Mouse (Mus musculus) kidney, embryonic 15.5 days (tissue): ENCODE data around the gene Vtcn1. TPM values are rescaled to one million over a fixed set of nuclear protein-coding genes. Genes with fewer than 3 reads are reported as not detected.

ENCODE experiments used
- ATAC-seq: fragments of 200-750 bp; cut with Nextera tagmentation; replicated peaks from 2 replicates; pipeline ENCODE4 v1.8.0; 2017; ENCODE audit warnings: moderate TSS enrichment; ENCODE audit not compliant: low FRiP score
- H3K27ac ChIP-seq: fragments of 300-500 bp; sonication (generic); 2 replicates; pipeline ENCODE4 v1.5.1; 2015; ENCODE audit warnings: mild to moderate bottlenecking, inconsistent platforms
- H3K27me3 ChIP-seq: fragments of 300-500 bp; sonication (generic); 2 replicates; pipeline ENCODE4 v1.6.1; 2015; ENCODE audit warnings: inconsistent platforms
- H3K36me3 ChIP-seq: fragments of 300-500 bp; sonication (generic); 2 replicates; pipeline ENCODE4 v1.6.1; 2015; ENCODE audit warnings: inconsistent platforms
- H3K4me1 ChIP-seq: fragments of 300-500 bp; sonication (generic); 2 replicates; pipeline ENCODE4 v1.6.1; 2015; ENCODE audit warnings: inconsistent platforms
- H3K4me2 ChIP-seq: fragments of 300-500 bp; sonication (generic); 2 replicates; pipeline ENCODE4 v1.6.1; 2015; ENCODE audit warnings: moderate library complexity, mild to moderate bottlenecking, inconsistent platforms
- H3K4me3 ChIP-seq: fragments of 300-500 bp; sonication (generic); replicated peaks from 2 replicates; pipeline ENCODE4 v1.5.1; 2015; ENCODE audit warnings: mild to moderate bottlenecking, inconsistent platforms
- H3K9ac ChIP-seq: fragments of 300-500 bp; sonication (generic); 2 replicates; pipeline ENCODE4 v1.6.1; 2015; ENCODE audit warnings: mild to moderate bottlenecking, inconsistent platforms
- H3K9me3 ChIP-seq: fragments of 300-500 bp; sonication (generic); replicated peaks from 2 replicates; pipeline ENCODE4 v1.6.1; 2016; ENCODE audit warnings: inconsistent platforms
- WGBS: fragments of 180-500 bp; shearing (Covaris S2); methylation state at CpG from one replicate; pipeline ENCODE4 v1.1.7; 2015; ENCODE audit warnings: mixed read lengths; 5-methylcytosine and 5-hydroxymethylcytosine counted together
- polyA plus RNA-seq: library from polyadenylated mRNA; unstranded; fragments of >200 nt; fragmentation: Nextera tagmentation; extraction: Ambion mirVana; gene quantifications from 2 replicates; pipeline ENCODE4 v1.2.1, GENCODE M21; 2015

Gene Vtcn1
- polyA plus RNA-seq, 1 experiment from 2014 or later: 0.25 TPM

DNA sequence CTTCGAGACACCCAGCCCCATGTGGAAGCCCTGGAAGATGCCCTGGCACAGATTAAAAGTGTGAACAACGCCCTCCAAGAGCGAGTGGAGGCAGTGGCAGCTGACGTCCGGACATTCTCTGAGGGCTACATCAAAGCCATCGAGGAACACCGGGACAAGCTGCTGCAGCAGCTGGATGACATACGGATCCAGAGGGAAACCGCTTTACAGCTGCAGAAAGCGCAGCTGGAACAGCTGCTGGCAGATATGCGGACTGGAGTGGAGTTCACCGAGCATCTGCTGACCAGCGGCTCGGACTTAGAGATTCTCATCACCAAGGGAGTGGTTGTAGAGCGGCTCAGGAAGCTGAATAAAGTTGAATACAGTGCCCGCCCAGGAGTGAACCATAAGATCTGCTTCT lies 99.9 kb downstream of the Vtcn1 start:
- Histone ChIP-seq H3K4me1 (peaks cover 28% of the 10 kb centered on the region), H3K9me3 (no peaks in the 10 kb centered on the region), H3K4me3 (no peak overlapping the region), H3K27ac (no peak overlapping the region), H3K27me3 (no peaks in the 10 kb centered on the region), H3K36me3 (peaks cover 22% of the 10 kb centered on the region), H3K9ac (no peak overlapping the region), H3K4me2 (no peak overlapping the region)
- ATAC-seq: no peak
- 70% methylated on average over 16 of the region's 16 CpGs for WGBS

DNA sequence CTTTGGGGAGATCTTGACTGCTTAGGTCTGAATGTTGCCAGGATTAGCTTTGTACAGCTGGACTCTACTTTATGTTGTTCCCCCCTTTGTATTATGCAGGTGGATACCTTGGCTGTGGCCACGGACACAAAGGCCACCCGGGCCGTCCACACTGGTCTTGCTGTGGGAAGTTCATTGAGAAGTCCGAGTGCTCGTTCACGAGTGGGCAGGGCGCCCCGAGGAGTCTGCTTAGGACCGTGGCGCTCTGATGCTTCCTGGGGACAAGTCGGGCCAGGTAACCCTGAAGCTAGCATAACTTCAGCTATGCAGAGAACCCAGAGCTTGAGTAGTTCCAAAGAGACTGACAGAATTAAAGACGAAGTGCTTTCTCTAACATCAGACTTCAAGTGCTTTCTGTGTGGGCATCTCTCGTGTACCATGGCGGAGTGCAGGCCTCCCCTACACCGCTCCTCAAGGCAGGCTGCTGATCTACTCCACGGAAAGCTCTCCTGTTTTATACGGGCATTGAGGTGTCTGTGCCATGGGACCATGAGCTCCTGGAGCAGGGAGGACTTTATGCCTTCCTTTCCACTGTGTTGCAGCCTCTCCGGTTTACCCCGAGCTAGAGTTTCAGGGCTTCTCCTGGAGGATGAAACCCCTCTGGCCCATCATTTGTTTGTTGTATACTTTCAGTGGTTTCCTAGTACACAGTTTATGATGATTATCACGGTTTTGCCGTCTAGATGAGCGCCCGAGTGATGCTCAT lies 106.2 kb downstream of the Vtcn1 start:
- no peak overlapping the region for H3K9ac ChIP-seq
- H3K4me1 ChIP-seq: peaks cover 5% of the 10 kb centered on the region; the same call in 1 of the 2 replicates
- no peak overlapping the region for H3K4me2 ChIP-seq
- H3K9me3 ChIP-seq: no peaks in the 10 kb centered on the region
- H3K27ac ChIP-seq: no peak overlapping the region
- no peak overlapping the region for H3K4me3 ChIP-seq
- 93% methylated on average over 23 of the region's 23 CpGs for WGBS
- no peak for ATAC-seq
- peaks cover 67% of the 10 kb centered on the region for H3K36me3 ChIP-seq
- H3K27me3 ChIP-seq: no peaks in the 10 kb centered on the region

DNA sequence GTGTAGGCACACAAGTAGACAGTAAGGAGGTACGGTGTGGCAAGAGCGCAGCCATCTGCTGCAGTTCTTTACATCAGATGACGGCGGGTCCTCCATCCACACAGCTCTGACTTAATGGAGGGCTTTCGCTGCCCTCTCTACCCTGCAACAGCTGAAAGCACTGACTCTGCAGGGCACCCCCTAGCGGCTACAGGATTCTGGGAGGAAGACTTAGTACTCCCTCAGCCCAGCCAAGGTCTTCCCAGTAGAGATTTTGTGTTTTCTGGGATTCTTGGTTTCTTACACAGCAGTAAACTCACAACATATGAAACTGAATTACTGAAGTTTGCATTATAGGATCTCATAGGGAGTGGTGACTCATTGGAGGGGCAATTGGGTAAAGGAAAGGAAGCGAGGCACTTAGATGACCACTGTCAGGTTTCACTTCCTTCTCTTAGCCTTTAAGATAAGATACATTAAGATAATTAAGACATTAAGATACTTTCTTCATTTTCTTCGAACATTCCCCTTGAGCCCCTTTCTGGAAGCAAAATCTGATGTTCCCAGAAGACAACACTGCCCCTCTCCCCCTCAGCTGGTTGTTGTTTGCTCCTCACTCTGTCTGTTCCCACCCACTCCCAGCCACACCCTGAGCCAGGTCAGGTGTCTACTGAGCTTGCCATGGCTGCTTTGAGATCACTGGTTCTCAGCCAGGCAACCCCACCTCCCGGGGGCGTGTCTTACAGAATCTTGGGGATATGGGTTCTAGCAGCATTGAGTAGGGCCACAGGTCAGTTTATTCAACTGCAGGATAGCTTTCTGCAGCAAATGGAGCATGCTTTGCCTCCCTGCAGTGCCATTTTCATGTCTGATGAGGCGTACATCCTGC lies 107.1 kb downstream of the Vtcn1 start:
- peaks cover 69% of the 10 kb centered on the region for H3K36me3 ChIP-seq
- WGBS: 73% methylated on average over 11 of the region's 11 CpGs
- no peaks in the 10 kb centered on the region for H3K9me3 ChIP-seq
- H3K4me1 ChIP-seq: peaks cover 5% of the 10 kb centered on the region; the same call in 1 of the 2 replicates
- no peak overlapping the region for H3K9ac ChIP-seq
- no peak overlapping the region for H3K4me3 ChIP-seq
- ATAC-seq: no peak
- H3K4me2 ChIP-seq: no peak overlapping the region
- no peak overlapping the region for H3K27ac ChIP-seq
- no peaks in the 10 kb centered on the region for H3K27me3 ChIP-seq

DNA sequence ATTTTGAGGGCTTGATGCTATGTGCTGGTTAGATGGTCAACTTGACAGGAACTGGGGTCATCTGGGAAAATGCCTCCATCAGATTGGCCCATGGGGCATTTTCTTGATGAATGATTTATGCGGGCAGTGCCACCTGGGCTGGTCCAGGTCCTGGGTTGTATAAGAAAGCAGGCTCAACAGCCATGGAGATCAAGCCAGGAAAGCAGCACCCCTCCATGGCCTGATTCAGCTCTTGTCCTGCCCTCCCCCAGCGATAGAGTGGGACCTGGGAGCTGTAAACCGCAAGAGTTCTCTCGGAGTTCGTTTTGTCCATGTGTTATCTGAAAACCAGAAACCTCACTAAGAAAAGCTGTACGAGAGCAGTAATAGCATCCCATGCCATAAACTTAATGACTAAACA lies 110.3 kb downstream of the Vtcn1 start:
- Histone ChIP-seq H3K27me3 (no peaks in the 10 kb centered on the region), H3K4me2 (no peak overlapping the region), H3K4me3 (no peak overlapping the region), H3K36me3 (peaks cover 78% of the 10 kb centered on the region), H3K4me1 (peaks cover 5% of the 10 kb centered on the region; the same call in 1 of the 2 replicates), H3K27ac (no peak overlapping the region), H3K9me3 (no peaks in the 10 kb centered on the region), H3K9ac (no peak overlapping the region)
- 60% methylated on average over 6 of the region's 6 CpGs for WGBS
- no peak for ATAC-seq

GRCm38 (mm10) chr3:100936201-100936600 lies 110.9 kb downstream of the Vtcn1 start:
- Histone ChIP-seq H3K4me3 (no peak overlapping the region), H3K27me3 (no peaks in the 10 kb centered on the region), H3K36me3 (peaks cover 81% of the 10 kb centered on the region), H3K4me1 (peaks cover 5% of the 10 kb centered on the region; the same call in 1 of the 2 replicates), H3K9ac (no peak overlapping the region), H3K4me2 (no peak overlapping the region), H3K27ac (no peak overlapping the region), H3K9me3 (no peaks in the 10 kb centered on the region)
- 95% methylated on average over 6 of the region's 6 CpGs for WGBS
- ATAC-seq: no peak

GRCm38 (mm10) chr3:100938211-100938610 lies 113.0 kb downstream of the Vtcn1 start:
- H3K9ac ChIP-seq: no peak overlapping the region
- no peak for ATAC-seq
- H3K27me3 ChIP-seq: no peaks in the 10 kb centered on the region
- no peak overlapping the region for H3K27ac ChIP-seq
- H3K9me3 ChIP-seq: no peaks in the 10 kb centered on the region
- H3K4me1 ChIP-seq: no peaks in the 10 kb centered on the region
- no peak overlapping the region for H3K4me2 ChIP-seq
- H3K36me3 ChIP-seq: peaks cover 78% of the 10 kb centered on the region
- 90% methylated on average over 4 of the region's 4 CpGs for WGBS
- no peak overlapping the region for H3K4me3 ChIP-seq

GRCm38 (mm10) chr3:100940496-100941037 lies 115.3 kb downstream of the Vtcn1 start:
- Histone ChIP-seq H3K4me3 (no peak overlapping the region), H3K27me3 (no peaks in the 10 kb centered on the region), H3K9me3 (no peaks in the 10 kb centered on the region), H3K36me3 (peaks cover 89% of the 10 kb centered on the region), H3K9ac (no peak overlapping the region), H3K27ac (no peak overlapping the region), H3K4me2 (no peak overlapping the region), H3K4me1 (no peaks in the 10 kb centered on the region)
- 84% methylated on average over 4 of the region's 4 CpGs for whole genome bisulfite sequencing
- ATAC-seq: no peak

Other genes starting within 250 kb of the Vtcn1 start
- 67.2 and 75.3 TPM in 2 replicates for gene Man1a2, start 140.0 kb upstream of the Vtcn1 start, polyA plus RNA-seq
- gene Trim45, start 96.7 kb downstream of the Vtcn1 start, polyA plus RNA-seq: 5.2 and 7.4 TPM in 2 replicates
- gene Ttf2, start 144.2 kb downstream of the Vtcn1 start, polyA plus RNA-seq: 19.0 and 19.9 TPM in 2 replicates
- gene Cd101, start 204.1 kb downstream of the Vtcn1 start, polyA plus RNA-seq: 0.04 TPM in 1 of 2 replicates, not detected in the other